Mouse (Mus musculus) heart, postnatal 0 days (tissue): ENCODE results near the gene Cd5. TPM values are rescaled to one million over a fixed set of nuclear protein-coding genes. Genes with fewer than 3 reads are reported as not detected.

Experiments
- ATAC-seq: fragments of 200-750 bp; cut with Nextera tagmentation; 2 replicates; pipeline ENCODE4 v1.8.0; 2017; ENCODE audit warnings: low read depth, moderate number of reproducible peaks, moderate library complexity; ENCODE audit not compliant: insufficient read depth
- DNase-seq: peaks from one replicate; pipeline ENCODE4 v3.0.0-alpha.2; 2016; ENCODE audit warnings: low spot score
- H3K27ac ChIP-seq: fragments of 300-500 bp; sonication (generic); 2 replicates; pipeline ENCODE4 v1.5.1; 2014; ENCODE audit warnings: low read depth, mild to moderate bottlenecking
- H3K27me3 ChIP-seq: fragments of 300-500 bp; sonication (generic); 2 replicates; pipeline ENCODE4 v1.6.1; 2014; ENCODE audit warnings: low read length, mixed read lengths; ENCODE audit not compliant: control insufficient read depth, insufficient read depth
- H3K36me3 ChIP-seq: fragments of 300-500 bp; sonication (generic); replicated peaks from 2 replicates; pipeline ENCODE4 v1.6.1; 2014; ENCODE audit warnings: low read length, mixed read lengths; ENCODE audit not compliant: control insufficient read depth, insufficient read depth
- H3K4me1 ChIP-seq: fragments of 300-500 bp; sonication (generic); 2 replicates; pipeline ENCODE4 v1.6.1; 2014; ENCODE audit warnings: antibody characterized with exemption; ENCODE audit not compliant: control insufficient read depth, insufficient read depth
- H3K4me2 ChIP-seq: fragments of 300-500 bp; sonication (generic); 2 replicates; pipeline ENCODE4 v1.6.1; 2014; ENCODE audit warnings: low read depth, mild to moderate bottlenecking, low read length, moderate library complexity
- H3K4me3 ChIP-seq: fragments of 300-500 bp; sonication (generic); 2 replicates; pipeline ENCODE4 v1.5.1; 2014; ENCODE audit warnings: low read depth, low read length
- H3K9ac ChIP-seq: fragments of 300-500 bp; sonication (generic); replicated peaks from 2 replicates; pipeline ENCODE4 v1.6.1; 2014; ENCODE audit warnings: low read depth, low read length, mixed read lengths
- H3K9me3 ChIP-seq: fragments of 300-500 bp; sonication (generic); replicated peaks from 2 replicates; pipeline ENCODE4 v1.6.1; 2016; ENCODE audit warnings: low read length; ENCODE audit not compliant: control insufficient read depth
- CTCF ChIP-seq: IDR thresholded peaks from 2 replicates; pipeline ENCODE4 v1.5.1; 2016; ENCODE audit warnings: antibody characterized with exemption, control low read depth, low read depth
- EP300 ChIP-seq: IDR thresholded peaks from 2 replicates; pipeline ENCODE4 v1.6.1; 2016; ENCODE audit warnings: antibody characterized with exemption, low read depth
- WGBS: fragments of 180-500 bp; shearing (Covaris S2); extraction: QIAGEN DNeasy Blood & Tissue Kit; methylation state at CpG from one replicate; pipeline ENCODE4 v1.1.7; 2014; 5-methylcytosine and 5-hydroxymethylcytosine counted together
- polyA plus RNA-seq: library from polyadenylated mRNA; unstranded; fragments of >200 nt; fragmentation: Nextera tagmentation; extraction: Ambion mirVana; gene quantifications from 2 replicates; pipeline ENCODE4 v1.2.1, GENCODE M21; 2015
- total RNA-seq: library from RNA; depleted of rRNA; stranded (reverse); fragments of >200 nt; gene quantifications from 2 replicates; pipeline ENCODE4 v1.2.3, GENCODE M21; 2014; ENCODE audit warnings: low replicate concordance

Cd5 gene
- total and polyA plus RNA-seq, 2 experiments from 2014 or later: 0.12 TPM; not detected in 1

- DNase-seq (no peak), ATAC-seq (no peak)
- no peak overlapping the region for H3K4me3 ChIP-seq
- WGBS: 70% methylated on average over 6 of the region's 6 CpGs
- H3K4me1 ChIP-seq: peaks cover 56% of the 10 kb centered on the region
- TF ChIP-seq EP300 (no peak), CTCF (no peak)
- no peaks in the 10 kb centered on the region for H3K9me3 ChIP-seq
- H3K36me3 ChIP-seq: no peaks in the 10 kb centered on the region
- H3K27ac ChIP-seq: no peak overlapping the region
- H3K4me2 ChIP-seq: no peak overlapping the region
- H3K9ac ChIP-seq: no peak overlapping the region
- H3K27me3 ChIP-seq: no peaks in the 10 kb centered on the region
Observed at GRCm38 (mm10) chr19:10701013-10701726, 37.6 kb downstream of the Cd5 start.

- no peak for ATAC-seq
- no peaks in the 10 kb centered on the region for H3K27me3 ChIP-seq
- 0 out of 2 replicates have a peak overlapping the region, but pooled peaks have one; percentile 0 for H3K9ac ChIP-seq
- no peak for TF ChIP-seq CTCF
- no peak for TF ChIP-seq EP300
- 40% methylated on average over 9 of the region's 9 CpGs for WGBS
- no peaks in the 10 kb centered on the region for H3K9me3 ChIP-seq
- DNase-seq: no peak
- no peak overlapping the region for H3K4me3 ChIP-seq
- no peak overlapping the region for H3K4me2 ChIP-seq
- no peaks in the 10 kb centered on the region for H3K36me3 ChIP-seq
- H3K27ac ChIP-seq: no peak overlapping the region
- H3K4me1 ChIP-seq: peaks cover 65% of the 10 kb centered on the region
Observed at GRCm38 (mm10) chr19:10699851-10700250, 39.0 kb downstream of the Cd5 start.

GRCm38 (mm10) chr19:10698131-10698991, 40.4 kb downstream of the Cd5 start:
- H3K4me1 ChIP-seq: peaks cover 65% of the 10 kb centered on the region
- TF ChIP-seq CTCF (no peak), EP300 (no peak)
- 0 out of 2 replicates have a peak overlapping the region, but pooled peaks have one; percentile 26 for H3K27ac ChIP-seq

GRCm38 (mm10) chr19:10695801-10696200, 43.0 kb downstream of the Cd5 start:
- Histone ChIP-seq H3K9ac (no peak overlapping the region; the same call in 1 of the 2 replicates), H3K27me3 (no peaks in the 10 kb centered on the region), H3K4me2 (no peak overlapping the region), H3K27ac (no peak overlapping the region), H3K4me3 (no peak overlapping the region), H3K9me3 (no peaks in the 10 kb centered on the region), H3K36me3 (no peaks in the 10 kb centered on the region; the same call in 1 of the 2 replicates), H3K4me1 (peaks cover 56% of the 10 kb centered on the region)
- DNase-seq: no peak
- ATAC-seq: no peak
- 56% methylated on average over 7 of the region's 7 CpGs for WGBS
- TF ChIP-seq CTCF (no peak), EP300 (no peak)

More at GRCm38 (mm10) chr19:10698131-10698991, 40.4 kb downstream of the Cd5 start:
- no peaks in the 10 kb centered on the region for H3K36me3 ChIP-seq
- no peak for DNase-seq
- no peak overlapping the region for H3K4me2 ChIP-seq
- no peak for ATAC-seq
- H3K9ac ChIP-seq: no peak overlapping the region
- H3K4me3 ChIP-seq: no peak overlapping the region
- WGBS: 59% methylated on average over 9 of the region's 9 CpGs
- no peaks in the 10 kb centered on the region for H3K27me3 ChIP-seq
- no peaks in the 10 kb centered on the region for H3K9me3 ChIP-seq

GRCm38 (mm10) chr19:10693926-10694682, 44.7 kb downstream of the Cd5 start:
- WGBS: 83% methylated on average over 10 of the region's 10 CpGs
- peaks cover 57% of the 10 kb centered on the region for H3K4me1 ChIP-seq
- no peak for ATAC-seq
- no peak overlapping the region for H3K27ac ChIP-seq
- H3K9ac ChIP-seq: no peak overlapping the region
- H3K9me3 ChIP-seq: no peaks in the 10 kb centered on the region
- TF ChIP-seq EP300 (no peak), CTCF (no peak)
- no peak overlapping the region for H3K4me3 ChIP-seq
- DNase-seq: no peak
- no peak overlapping the region for H3K4me2 ChIP-seq
- no peaks in the 10 kb centered on the region for H3K27me3 ChIP-seq
- H3K36me3 ChIP-seq: no peaks in the 10 kb centered on the region; the same call in 1 of the 2 replicates
